11 mouse cellular contexts compared by ENCODE assay signal in the genomic region with DNA sequence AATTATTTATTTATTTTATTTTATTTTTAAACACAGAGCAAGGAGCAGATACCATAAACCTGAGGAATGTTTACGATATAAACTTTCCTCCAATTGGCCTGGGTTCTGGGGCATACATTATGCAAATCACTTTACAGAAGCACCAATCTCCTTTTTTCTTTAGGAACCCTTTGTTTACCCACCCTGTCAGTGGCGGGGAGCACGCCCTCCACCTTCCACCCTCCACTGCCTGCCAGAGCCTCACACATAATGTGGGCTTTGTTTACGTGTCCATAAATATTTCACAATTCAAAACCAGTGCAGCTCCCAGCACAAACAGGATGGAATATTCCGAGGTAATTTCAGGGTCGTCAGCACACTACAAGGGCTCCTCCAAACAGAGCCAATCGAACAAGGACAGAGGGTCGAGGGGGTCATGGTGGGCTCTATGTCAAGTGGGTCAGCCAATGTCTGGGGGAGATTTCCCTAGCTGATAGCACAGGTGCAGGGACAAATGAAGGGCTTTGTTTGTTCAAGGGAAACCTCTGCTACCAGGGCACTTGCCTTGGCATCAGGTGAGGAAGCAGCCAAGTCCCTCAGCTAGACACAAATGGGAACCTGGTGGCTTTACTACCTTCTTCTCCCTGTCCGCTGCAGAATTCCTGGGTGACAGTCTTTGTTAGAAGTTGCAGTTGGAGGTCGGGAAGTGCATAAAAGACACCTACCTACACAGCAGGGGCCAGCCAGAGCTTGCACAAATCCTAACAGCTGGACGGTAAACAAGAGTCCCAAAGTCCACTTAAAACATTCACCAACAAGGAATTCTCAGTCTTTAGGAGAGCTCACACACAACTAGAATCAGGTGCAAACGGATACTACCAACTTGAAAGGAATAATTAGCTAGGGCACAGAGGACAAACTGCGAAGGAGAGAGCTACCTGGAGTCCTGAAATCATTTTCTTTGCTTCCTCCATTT. TPM values are rescaled to one million over a fixed set of nuclear protein-coding genes. Genes with fewer than 3 reads are reported as not detected.
DNase-seq lines count a peak whose midpoint lies in the region; ATAC-seq and TF ChIP-seq lines count a peak whose summit lies in the region.
"Had no signal": no experiment of that assay in that cellular context is flagged by ENCODE, and none has a peak within 500 bp of the region (broad histone marks: within the 10 kb centered on the region; RNA-seq: fewer than 3 reads in every experiment).

No protein-coding gene starts in this region.

- peak overlapping the region; percentile 22; the same call in 1 of the 2 replicates for H3K9ac ChIP-seq in forebrain, embryonic 13.5 days
- H3K9ac ChIP-seq in neural tube, embryonic 13.5 days = no peak overlapping the region
- H3K9ac ChIP-seq: embryonic facial prominence, embryonic 13.5 days had no signal

- H3K36me3 ChIP-seq in forebrain, embryonic 13.5 days (ENCODE audit: poor library complexity, severe bottlenecking) = peaks cover 21% of the 10 kb centered on the region; the same call in 1 of the 2 replicates
- H3K36me3 ChIP-seq in neural tube, embryonic 13.5 days = peaks cover 60% of the 10 kb centered on the region

- DNase-seq in layer of hippocampus, adult 2 months (ENCODE audit: low spot score in 2 of 2) = no peak
- DNase-seq in layer of hippocampus, adult 11-12 months (ENCODE audit: low spot score) = no peak
- peak; percentile 40 to 62 for DNase-seq in kidney, postnatal 36 days
- DNase-seq in cerebellum, adult 9-10 months = no peak
- no peak for DNase-seq in cerebellum, adult 9-11 months
- no peak for DNase-seq in testis, postnatal 10 days (ENCODE audit: low spot score)

- H3K4me3 ChIP-seq in layer of hippocampus, adult 2 months = no peak overlapping the region
- no peak overlapping the region for H3K4me3 ChIP-seq in forebrain, embryonic 13.5 days
- H3K4me3 ChIP-seq in neural tube, embryonic 13.5 days = no peak overlapping the region
- H3K4me3 ChIP-seq: embryonic facial prominence, embryonic 13.5 days; heart, embryonic 10.5 days had no signal

- no peak for TF ChIP-seq CTCF in layer of hippocampus, adult 2 months (conservative IDR thresholded peaks at IDR 0.05)

- H3K4me2 ChIP-seq in forebrain, embryonic 13.5 days = peak overlapping the region; percentile 16
- H3K4me2 ChIP-seq in neural tube, embryonic 13.5 days = peak overlapping the region; percentile 3; the same call in 1 of the 2 replicates
- H3K4me2 ChIP-seq: embryonic facial prominence, embryonic 13.5 days had no signal

- H3K9me3 ChIP-seq in forebrain, embryonic 13.5 days (replicated peaks) = no peaks in the 10 kb centered on the region
- no peaks in the 10 kb centered on the region for H3K9me3 ChIP-seq in neural tube, embryonic 13.5 days
- H3K9me3 ChIP-seq: embryonic facial prominence, embryonic 13.5 days; heart, embryonic 10.5 days had no signal

- H3K27ac ChIP-seq in layer of hippocampus, adult 2 months = peak overlapping the region; percentile 43; the same call in 1 of the 2 replicates
- H3K27ac ChIP-seq in forebrain, embryonic 13.5 days = no peak overlapping the region
- no peak overlapping the region for H3K27ac ChIP-seq in neural tube, embryonic 13.5 days (replicated peaks)
- H3K27ac ChIP-seq: embryonic facial prominence, embryonic 13.5 days; heart, embryonic 10.5 days had no signal

- H3K27me3 ChIP-seq in forebrain, embryonic 13.5 days = no peaks in the 10 kb centered on the region
- no peaks in the 10 kb centered on the region for H3K27me3 ChIP-seq in neural tube, embryonic 13.5 days
- H3K27me3 ChIP-seq: embryonic facial prominence, embryonic 13.5 days had no signal

- 12% methylated on average over 13 of the region's 13 CpGs for WGBS in forebrain, embryonic 13.5 days
- 11% methylated on average over 13 of the region's 13 CpGs for WGBS in neural tube, embryonic 13.5 days

- no peak; the same call in 1 of the 2 replicates for ATAC-seq in forebrain, embryonic 13.5 days
- peak; percentile 34; the same call in 1 of the 2 replicates for ATAC-seq in neural tube, embryonic 13.5 days (ENCODE audit: low read depth)
- ATAC-seq: CD4-positive, CD25-positive, alpha-beta regulatory T cell, adult 4 months had no signal

- H3K4me1 ChIP-seq in forebrain, embryonic 13.5 days = peaks cover 34% of the 10 kb centered on the region
- peaks cover 35% of the 10 kb centered on the region for H3K4me1 ChIP-seq in neural tube, embryonic 13.5 days (replicated peaks)

RNA-seq across cellular contexts. Expression of a gene that starts 33.3 kb away (rescaled TPM):
- total RNA-seq in layer of hippocampus, adult 2 months (2021) = 100 to 1,000 TPM; 131 to 136 TPM
- polyA plus RNA-seq in forebrain, embryonic 13.5 days (2015; fragmentation: Nextera tagmentation; extraction: Ambion mirVana) = 40.6 and 40.8 TPM in 2 replicates
- polyA plus RNA-seq in neural tube, embryonic 13.5 days (2015; fragmentation: Nextera tagmentation; extraction: Ambion mirVana) = 48.9 and 50.8 TPM in 2 replicates

RNA-seq across cellular contexts. Expression of a gene that starts 46.4 kb away (rescaled TPM):
- 10 to 100 TPM; 80.1 to 87.4 TPM for total RNA-seq in layer of hippocampus, adult 2 months (2021)
- polyA plus RNA-seq in forebrain, embryonic 13.5 days (2015; fragmentation: Nextera tagmentation; extraction: Ambion mirVana) = 20.2 and 21.4 TPM in 2 replicates
- polyA plus RNA-seq in neural tube, embryonic 13.5 days (2015; fragmentation: Nextera tagmentation; extraction: Ambion mirVana) = 31.8 TPM in 2 replicates

RNA-seq across cellular contexts. Expression of a gene that starts 53.4 kb away (rescaled TPM):
- 1 to 10 TPM in 1 of 2 experiments, under 1 TPM in 1; 0.87 to 1.9 TPM for total RNA-seq in layer of hippocampus, adult 2 months (2021)
- 1.0 and 1.2 TPM in 2 replicates for polyA plus RNA-seq in forebrain, embryonic 13.5 days (2015; fragmentation: Nextera tagmentation; extraction: Ambion mirVana)
- polyA plus RNA-seq in neural tube, embryonic 13.5 days (2015; fragmentation: Nextera tagmentation; extraction: Ambion mirVana) = 1.7 and 2.3 TPM in 2 replicates
- polyA plus RNA-seq: CD4-positive, CD25-positive, alpha-beta regulatory T cell, adult 4 months had no signal

RNA-seq across cellular contexts. Expression of a gene that starts 58.2 kb away (rescaled TPM):
- total RNA-seq in layer of hippocampus, adult 2 months (2021) = 100 to 1,000 TPM; 117 to 119 TPM
- polyA plus RNA-seq in forebrain, embryonic 13.5 days (2015; fragmentation: Nextera tagmentation; extraction: Ambion mirVana) = 4.7 and 6.5 TPM in 2 replicates
- polyA plus RNA-seq in neural tube, embryonic 13.5 days (2015; fragmentation: Nextera tagmentation; extraction: Ambion mirVana) = 15.3 and 19.5 TPM in 2 replicates
- polyA plus RNA-seq: CD4-positive, CD25-positive, alpha-beta regulatory T cell, adult 4 months had no signal

RNA-seq across cellular contexts. Expression of a gene that starts 59.3 kb away (rescaled TPM):
- under 1 TPM; 0.51 to 0.79 TPM for total RNA-seq in layer of hippocampus, adult 2 months (2021)
- not detected in 2 replicates for polyA plus RNA-seq in forebrain, embryonic 13.5 days (2015; fragmentation: Nextera tagmentation; extraction: Ambion mirVana)
- 2.4 and 4.5 TPM in 2 replicates for polyA plus RNA-seq in neural tube, embryonic 13.5 days (2015; fragmentation: Nextera tagmentation; extraction: Ambion mirVana)
- polyA plus RNA-seq: CD4-positive, CD25-positive, alpha-beta regulatory T cell, adult 4 months had no signal

Comparison
In these comparisons a context has a peak if more than half of its experiments do, and no peak if none do; other contexts are left out.
1. DNase-seq: peak in kidney, postnatal 36 days (2 of 2); none in layer of hippocampus, adult 2 months (0 of 2), layer of hippocampus, adult 11-12 months (single experiment), cerebellum, adult 9-10 months (single experiment), cerebellum, adult 9-11 months (single experiment) and testis, postnatal 10 days (single experiment).